Mouse (Mus musculus) liver, embryonic 11.5 days (tissue): ENCODE results near the gene Phf11b. TPM values are rescaled to one million over a fixed set of nuclear protein-coding genes. Genes with fewer than 3 reads are reported as not detected.
"Not testable (repeated sequence)": the region's sequence is repeated elsewhere in the genome, so short reads cannot be mapped to it uniquely, and the experiment has no call there.

Experiments used
- ATAC-seq: fragments of 200-750 bp; cut with Nextera tagmentation; replicated peaks from 2 replicates; pipeline ENCODE4 v1.8.0; 2017; ENCODE audit warnings: moderate number of reproducible peaks, mild to moderate bottlenecking, moderate TSS enrichment, moderate library complexity; ENCODE audit not compliant: low FRiP score
- DNase-seq: peaks from one replicate; pipeline ENCODE4 v3.0.0-alpha.2; 2017; ENCODE audit warnings: low spot score
- H3K27ac ChIP-seq: fragments of 300-500 bp; sonication (generic); 2 replicates; pipeline ENCODE4 v1.5.1; 2014; ENCODE audit warnings: mild to moderate bottlenecking, low read depth, low read length, control low read depth
- H3K27me3 ChIP-seq: fragments of 300-500 bp; sonication (generic); replicated peaks from 2 replicates; pipeline ENCODE4 v1.6.1; 2014; ENCODE audit warnings: low read length, mixed read lengths; ENCODE audit not compliant: control insufficient read depth, insufficient read depth
- H3K36me3 ChIP-seq: fragments of 300-500 bp; sonication (generic); 2 replicates; pipeline ENCODE4 v1.6.1; 2014; ENCODE audit warnings: mild to moderate bottlenecking, low read length, moderate library complexity, mixed read lengths; ENCODE audit not compliant: control insufficient read depth, insufficient read depth
- H3K4me1 ChIP-seq: fragments of 300-500 bp; sonication (generic); replicated peaks from 2 replicates; pipeline ENCODE4 v1.6.1; 2014; ENCODE audit warnings: low read length, mixed read lengths; ENCODE audit not compliant: control insufficient read depth, insufficient read depth
- H3K4me2 ChIP-seq: fragments of 300-500 bp; sonication (generic); 2 replicates; pipeline ENCODE4 v1.6.1; 2014; ENCODE audit warnings: mild to moderate bottlenecking, control low read depth, moderate library complexity
- H3K4me3 ChIP-seq: fragments of 300-500 bp; sonication (generic); 2 replicates; pipeline ENCODE4 v1.5.1; 2014; ENCODE audit warnings: low read depth, low read length, control low read depth
- H3K9ac ChIP-seq: fragments of 300-500 bp; sonication (generic); 2 replicates; pipeline ENCODE4 v1.6.1; 2014; ENCODE audit warnings: low read depth, low read length, control low read depth
- H3K9me3 ChIP-seq: fragments of 300-500 bp; sonication (generic); 2 replicates; pipeline ENCODE4 v1.6.1; 2016; ENCODE audit warnings: low read length, inconsistent platforms, mixed read lengths; ENCODE audit not compliant: control insufficient read depth
- WGBS: fragments of 180-500 bp; shearing (Covaris S2); extraction: QIAGEN DNeasy Blood & Tissue Kit; methylation state at CpG from one replicate; pipeline ENCODE4 v1.1.7; 2014; 5-methylcytosine and 5-hydroxymethylcytosine counted together
- polyA plus RNA-seq: library from polyadenylated mRNA; unstranded; fragments of >200 nt; fragmentation: Nextera tagmentation; extraction: Ambion mirVana; gene quantifications from 2 replicates; pipeline ENCODE4 v1.2.1, GENCODE M21; 2014

Phf11b gene
- 0.78 and 1.1 TPM in 2 replicates for polyA plus RNA-seq

DNA sequence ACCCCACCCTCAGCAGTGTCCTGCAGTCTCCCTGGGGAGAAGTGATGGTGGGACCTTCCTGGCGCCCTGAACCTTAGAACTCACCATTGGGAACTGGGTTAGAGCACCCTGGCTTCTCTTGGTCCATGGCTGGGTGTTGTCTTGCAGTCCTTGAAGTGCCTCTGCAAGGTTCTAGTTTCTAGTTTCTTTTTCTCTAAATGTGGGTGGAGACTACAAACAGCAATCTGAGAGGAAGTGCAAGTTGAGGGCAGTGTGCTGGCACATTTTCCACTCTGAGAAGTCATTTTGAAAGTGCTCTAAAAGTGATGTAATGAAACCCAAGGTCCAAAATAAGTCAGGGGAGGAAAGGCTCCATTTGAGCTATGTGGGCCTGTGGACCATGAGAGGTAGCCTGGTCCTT lies at the start of gene Phf11b:
Gene Phf11b, minus strand, starts transcription at position 163 of the 400 bp plus-strand sequence.
- not testable (repeated sequence) for H3K27me3 ChIP-seq, H3K4me3 ChIP-seq, H3K27ac ChIP-seq, H3K9ac ChIP-seq, H3K4me1 ChIP-seq, ATAC-seq, DNase-seq, H3K9me3 ChIP-seq, H3K36me3 ChIP-seq, H3K4me2 ChIP-seq
- WGBS: 56% methylated on average over 1 of the region's 1 CpGs

DNA sequence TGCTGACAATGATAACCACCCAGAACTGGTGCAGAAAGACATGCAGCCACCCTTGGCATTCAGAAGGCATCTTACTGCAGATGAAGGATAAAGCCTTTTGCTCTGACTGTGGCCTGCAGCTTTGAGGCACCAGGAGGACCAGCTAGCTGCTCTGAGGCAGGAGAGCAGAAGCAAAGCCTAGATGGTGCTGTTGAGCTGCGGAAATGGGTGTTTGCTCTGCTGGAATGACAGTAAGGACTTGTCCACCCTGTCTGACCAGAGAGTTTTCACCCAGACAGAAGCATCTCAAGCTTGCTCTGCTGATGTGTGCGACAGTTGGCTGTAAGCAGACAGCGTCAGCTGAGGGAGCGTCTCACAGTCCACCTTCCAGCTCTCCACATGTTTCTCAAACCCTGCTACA lies 49.0 kb upstream of the Phf11b start:
- WGBS: 77% methylated on average over 4 of the region's 4 CpGs
- not testable (repeated sequence) for H3K36me3 ChIP-seq, DNase-seq, H3K9me3 ChIP-seq, H3K9ac ChIP-seq, ATAC-seq, H3K4me3 ChIP-seq, H3K4me2 ChIP-seq, H3K4me1 ChIP-seq, H3K27ac ChIP-seq, H3K27me3 ChIP-seq

GRCm38 (mm10) chr14:59389532-59389931 lies 48.4 kb upstream of the Phf11b start:
- no peak overlapping the region for H3K9ac ChIP-seq
- no peaks in the 10 kb centered on the region for H3K4me1 ChIP-seq
- H3K27ac ChIP-seq: no peak overlapping the region
- ATAC-seq (no peak), DNase-seq (no peak)
- 77% methylated on average over 1 of the region's 1 CpGs for WGBS
- H3K4me3 ChIP-seq: no peak overlapping the region
- no peaks in the 10 kb centered on the region for H3K36me3 ChIP-seq
- no peaks in the 10 kb centered on the region for H3K27me3 ChIP-seq
- no peaks in the 10 kb centered on the region for H3K9me3 ChIP-seq
- H3K4me2 ChIP-seq: no peak overlapping the region

- Histone ChIP-seq H3K36me3 (no peaks in the 10 kb centered on the region), H3K4me1 (no peaks in the 10 kb centered on the region)
- ATAC-seq: no peak
Observed at GRCm38 (mm10) chr14:59370348-59371068, 29.4 kb upstream of the Phf11b start.

DNA sequence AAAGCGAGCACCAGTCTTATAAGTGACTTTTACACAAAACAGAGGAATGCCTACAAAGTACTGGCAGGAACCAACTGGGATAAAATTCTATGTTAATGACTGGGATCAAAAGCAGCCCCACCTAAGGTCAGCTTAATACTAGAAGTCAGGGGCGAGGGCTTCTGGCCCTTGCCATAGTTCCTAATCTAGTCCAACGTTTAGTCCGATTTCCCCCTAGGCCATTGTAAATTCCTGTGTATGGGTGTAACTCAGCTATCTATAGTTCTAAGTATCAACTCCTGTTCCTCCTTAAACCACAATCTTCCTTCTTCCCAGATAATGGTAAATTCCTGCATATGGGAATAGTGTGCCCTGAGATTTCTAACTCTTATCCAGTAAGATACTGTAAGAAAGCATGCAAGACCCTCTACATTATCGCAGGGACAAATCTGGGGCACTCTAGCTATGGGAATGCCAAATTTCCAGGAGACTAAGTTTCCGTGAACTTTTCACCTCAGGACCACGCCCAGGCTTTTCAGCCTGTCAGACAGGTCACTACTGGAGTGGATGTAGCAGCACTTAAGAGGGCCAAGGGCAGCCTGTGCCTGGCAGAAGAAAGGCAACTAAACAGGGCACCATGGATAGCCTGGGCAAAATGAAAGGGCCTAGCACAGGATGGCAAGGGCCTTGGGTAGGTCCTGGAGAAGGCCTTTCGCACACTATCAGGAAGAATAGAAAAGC lies 25.4 kb upstream of the Phf11b start:
- no peaks in the 10 kb centered on the region for H3K4me1 ChIP-seq
- WGBS: 77% methylated on average over 8 of the region's 8 CpGs
- no peak for ATAC-seq
- H3K9ac ChIP-seq: no peak overlapping the region
- H3K27me3 ChIP-seq: no peaks in the 10 kb centered on the region
- no peak overlapping the region for H3K4me2 ChIP-seq
- no peak overlapping the region for H3K27ac ChIP-seq
- DNase-seq: no peak
- H3K36me3 ChIP-seq: no peaks in the 10 kb centered on the region
- H3K9me3 ChIP-seq: 0 out of 2 replicates have a peak, but pooled peaks cover 2% of the 10 kb centered on the region
- no peak overlapping the region for H3K4me3 ChIP-seq

More at GRCm38 (mm10) chr14:59370348-59371068, 29.4 kb upstream of the Phf11b start:
- Histone ChIP-seq H3K27ac (no peak overlapping the region), H3K4me2 (no peak overlapping the region), H3K4me3 (no peak overlapping the region), H3K27me3 (no peaks in the 10 kb centered on the region), H3K9me3 (0 out of 2 replicates have a peak, but pooled peaks cover 4% of the 10 kb centered on the region), H3K9ac (no peak overlapping the region)
- no peak for DNase-seq
- 85% methylated on average over 25 of the region's 25 CpGs for WGBS

DNA sequence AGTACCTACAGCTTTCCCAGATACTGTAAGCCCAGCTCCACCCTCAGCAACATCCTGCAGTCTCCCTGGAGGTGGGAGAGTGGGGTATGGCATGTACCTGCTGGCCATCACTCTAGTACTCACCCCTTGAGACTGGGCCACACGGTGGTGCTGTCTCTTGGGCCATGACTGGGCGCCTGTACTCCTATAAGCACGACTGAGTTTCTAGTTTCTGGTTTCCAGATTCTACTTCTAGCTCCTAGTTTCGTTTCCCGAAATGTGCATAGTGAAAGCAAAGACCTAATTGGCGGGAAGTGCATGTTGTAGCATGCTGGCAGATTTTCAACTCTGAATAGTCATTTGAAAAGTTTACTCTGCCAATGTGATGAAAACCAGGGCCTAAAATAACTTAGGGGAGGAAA lies 24.1 kb upstream of the Phf11b start, which contains the start of gene Phf11d:
Gene Phf11d, minus strand, starts transcription at position 227 of the 401 bp plus-strand sequence.
- no peaks in the 10 kb centered on the region for H3K4me1 ChIP-seq
- no peaks in the 10 kb centered on the region for H3K27me3 ChIP-seq
- H3K27ac ChIP-seq: no peak within 1 kb of the TSS
- H3K4me3 ChIP-seq: no peak within 1 kb of the TSS
- ATAC-seq (no peak), DNase-seq (no peak)
- no peaks in the 10 kb centered on the region for H3K36me3 ChIP-seq
- H3K9me3 ChIP-seq: no peaks in the 10 kb centered on the region
- WGBS: 76% methylated on average over 6 of the region's 6 CpGs
- no peak within 1 kb of the TSS for H3K4me2 ChIP-seq
- H3K9ac ChIP-seq: no peak within 1 kb of the TSS

- H3K4me3 ChIP-seq: no peak overlapping the region
- H3K27me3 ChIP-seq: no peaks in the 10 kb centered on the region
- H3K36me3 ChIP-seq: no peaks in the 10 kb centered on the region
- ATAC-seq (no peak), DNase-seq (no peak)
- no peak overlapping the region for H3K4me2 ChIP-seq
- no peaks in the 10 kb centered on the region for H3K4me1 ChIP-seq
- H3K9me3 ChIP-seq: no peaks in the 10 kb centered on the region
- no peak overlapping the region for H3K27ac ChIP-seq
- no peak overlapping the region for H3K9ac ChIP-seq
- 88% methylated on average over 1 of the region's 1 CpGs for WGBS
Observed at GRCm38 (mm10) chr14:59339541-59339940, 1.6 kb downstream of the Phf11b start.

DNA sequence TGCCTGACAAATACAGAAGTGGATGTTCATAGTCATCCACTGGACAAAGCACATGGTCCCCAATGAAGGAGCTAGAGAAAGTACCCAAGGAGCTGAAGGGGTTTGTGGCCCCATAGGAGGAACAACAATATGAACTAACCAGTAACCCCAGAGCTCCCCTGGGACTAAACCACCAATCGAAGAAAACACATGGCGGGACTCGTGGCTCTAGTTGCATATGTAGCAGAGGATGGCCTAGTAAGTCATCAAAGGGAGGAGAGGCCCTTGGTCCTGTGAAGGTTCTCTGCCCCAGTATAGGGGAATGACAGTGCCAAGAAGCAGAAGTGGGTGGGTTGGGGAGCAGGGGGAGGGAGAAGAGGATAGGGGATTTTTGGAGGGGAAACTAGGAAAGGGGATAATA lies 5.1 kb downstream of the Phf11b start:
- H3K4me1 ChIP-seq, H3K4me3 ChIP-seq, H3K27me3 ChIP-seq, H3K9ac ChIP-seq, ATAC-seq, H3K4me2 ChIP-seq, H3K36me3 ChIP-seq, DNase-seq, H3K9me3 ChIP-seq, H3K27ac ChIP-seq: not testable (repeated sequence)
- 76% methylated on average over 3 of the region's 3 CpGs for WGBS
